Mouse (Mus musculus) urinary bladder, postnatal 10 days (tissue): ENCODE data around the gene Olfr606.
"Not testable (repeated sequence)": the region's sequence is repeated elsewhere in the genome, so short reads cannot be mapped to it uniquely, and the experiment has no call there.

Experiments
- DNase-seq: peaks from one replicate; pipeline ENCODE4 v3.0.0; 2022; ENCODE audit warnings: low spot score

Olfr606 gene

DNA sequence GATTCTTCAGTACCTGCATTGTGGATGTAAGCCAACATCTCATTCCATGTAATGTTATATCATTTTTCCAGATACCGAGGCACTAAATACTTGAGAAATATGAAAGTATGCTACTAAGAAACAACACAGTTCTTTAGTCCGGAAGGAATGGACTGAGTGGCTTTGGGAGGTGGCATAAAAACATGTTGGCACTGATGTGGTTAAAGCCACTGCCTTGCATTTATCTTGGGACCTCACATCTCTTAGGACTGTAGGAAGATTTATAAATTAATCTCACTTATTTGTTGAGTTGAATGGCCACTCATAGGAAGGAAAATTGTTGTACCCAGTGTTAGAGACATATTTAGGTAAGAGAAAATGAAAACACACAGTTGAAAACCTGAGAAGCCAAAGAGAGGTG is at the start of gene Olfr606:
Gene Olfr606, plus strand, starts transcription at position 301 of the 400 bp plus-strand sequence.
- no peak for DNase-seq

DNA sequence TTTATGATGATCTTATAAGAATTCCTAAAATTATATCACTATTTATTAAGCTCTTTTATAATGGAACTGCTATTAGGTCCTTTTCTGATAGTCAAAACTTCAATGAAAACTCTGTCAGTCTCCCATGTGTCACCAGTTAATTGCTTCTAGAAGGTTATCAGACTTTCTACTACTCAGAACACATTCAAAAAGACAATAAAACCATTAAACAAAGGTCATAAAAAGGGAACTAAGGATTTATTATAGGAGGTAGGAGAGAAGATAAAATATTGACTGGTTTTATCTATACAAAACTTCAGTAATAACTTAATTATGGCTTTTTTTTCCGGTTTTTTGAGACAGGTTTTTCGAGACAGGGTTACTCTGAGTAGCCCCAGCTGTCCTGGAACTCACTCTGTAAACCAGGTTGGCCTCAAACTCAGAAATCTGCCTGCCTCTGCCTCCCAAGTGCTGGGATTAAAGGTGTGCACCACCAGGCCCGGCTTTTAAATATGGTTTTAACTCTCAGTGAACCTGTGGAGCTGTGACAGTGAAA is 42.3 kb upstream of the Olfr606 start:
- DNase-seq = not testable (repeated sequence)

DNA sequence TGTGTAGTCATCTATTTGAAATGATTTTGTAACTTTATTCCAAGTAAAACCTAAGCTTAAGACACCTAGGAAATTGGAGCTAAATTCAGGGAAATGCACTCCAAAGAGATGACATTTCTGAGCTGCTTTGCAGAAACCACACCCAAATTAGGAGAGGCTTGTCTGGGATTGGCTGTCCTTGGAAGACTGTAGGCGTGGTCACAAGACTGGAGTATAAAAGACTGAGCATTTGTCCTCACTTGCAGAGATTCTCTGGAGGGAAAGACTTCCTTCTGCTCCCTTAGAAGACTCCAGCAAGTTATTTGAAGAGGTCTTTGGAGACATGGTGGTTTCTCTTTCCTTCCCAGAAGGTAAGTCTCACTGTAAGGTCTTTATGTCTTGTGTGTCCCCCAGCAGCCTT is 34.1 kb upstream of the Olfr606 start, which contains the start of gene Usp17lc:
Gene Usp17lc, plus strand, starts transcription at position 301 of the 400 bp plus-strand sequence.
- not testable (repeated sequence) for DNase-seq

DNA sequence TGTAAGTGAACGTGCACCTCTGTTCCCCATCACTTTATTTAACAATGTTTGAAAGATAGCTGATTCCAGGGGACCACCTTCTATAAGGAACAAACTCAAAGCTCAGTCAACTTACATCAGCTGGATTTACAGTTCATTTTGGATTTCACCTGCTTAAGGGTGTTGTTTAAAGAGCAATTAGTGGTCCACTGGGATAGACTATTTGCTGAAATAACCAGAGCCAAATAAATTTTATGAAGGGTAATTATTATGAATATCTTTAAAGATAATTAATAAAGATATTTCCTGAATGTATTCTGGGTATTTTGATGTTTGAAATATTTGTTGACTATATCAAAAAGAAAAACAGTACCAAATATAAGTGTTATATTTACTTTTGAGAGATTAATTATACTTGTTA is 3.5 kb upstream of the Olfr606 start, which contains the start of gene Olfr605:
Gene Olfr605, minus strand, starts transcription at position 101 of the 400 bp plus-strand sequence.
- DNase-seq = no peak

DNA sequence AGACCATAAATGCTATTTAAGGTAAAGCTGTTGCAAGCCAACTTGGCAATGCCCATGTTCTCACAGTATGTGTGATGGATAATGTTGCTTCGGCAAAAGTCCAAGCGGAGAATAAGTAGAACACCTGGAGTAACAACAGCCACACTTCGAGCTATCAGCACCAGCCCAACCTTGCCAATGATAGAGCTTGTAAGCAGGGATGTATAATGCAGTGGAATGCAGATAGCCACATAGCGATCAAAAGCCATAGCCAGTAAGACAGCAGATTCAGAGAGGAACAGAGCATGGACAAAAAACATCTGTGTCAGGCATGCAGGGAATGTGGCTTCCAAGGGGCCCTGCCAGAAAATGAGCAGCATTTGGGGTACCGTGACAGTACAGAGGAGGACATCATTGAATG is 11.7 kb downstream of the Olfr606 start:
- no peak for DNase-seq

DNA sequence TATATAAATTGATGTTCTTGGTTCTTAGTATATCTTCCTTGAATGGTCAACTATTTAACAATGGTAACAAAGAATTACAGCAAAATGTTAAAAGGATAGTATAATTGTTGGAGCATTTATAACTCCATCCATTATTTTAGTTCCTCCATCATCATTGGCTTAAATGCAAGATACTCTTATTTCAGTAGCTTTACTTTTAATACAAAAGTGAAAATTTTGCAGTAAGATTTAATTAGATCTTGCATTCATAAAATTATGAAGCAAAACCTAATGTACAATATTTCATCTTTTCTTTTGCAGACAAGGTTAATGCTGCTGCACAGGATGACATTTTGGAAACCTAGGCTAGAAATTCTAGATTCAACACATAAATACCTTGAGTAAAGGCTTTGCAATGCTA is 20.7 kb downstream of the Olfr606 start, which contains the start of gene Olfr608:
Gene Olfr608, plus strand, starts transcription at position 301 of the 400 bp plus-strand sequence.
- DNase-seq = no peak

DNA sequence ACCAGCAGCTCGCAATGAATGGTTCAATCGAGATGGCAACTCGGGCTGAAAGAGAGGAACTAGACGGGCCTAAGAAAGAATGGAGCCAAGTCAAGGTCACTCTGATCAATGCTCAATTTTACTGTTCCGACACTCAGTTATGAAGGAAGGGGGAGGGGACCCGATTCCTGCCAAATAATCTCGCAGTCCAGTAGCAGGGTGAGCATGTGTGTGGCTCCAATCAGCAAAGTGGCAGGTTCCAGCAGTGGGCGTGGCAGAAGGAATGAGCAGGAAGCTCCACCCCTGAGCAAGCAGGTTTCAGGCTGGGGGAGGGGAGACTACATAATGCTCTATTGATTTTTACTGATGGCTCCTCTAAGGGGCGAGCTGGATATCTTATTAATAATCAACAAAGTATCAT is 28.3 kb downstream of the Olfr606 start:
- not testable (repeated sequence) for DNase-seq

DNA sequence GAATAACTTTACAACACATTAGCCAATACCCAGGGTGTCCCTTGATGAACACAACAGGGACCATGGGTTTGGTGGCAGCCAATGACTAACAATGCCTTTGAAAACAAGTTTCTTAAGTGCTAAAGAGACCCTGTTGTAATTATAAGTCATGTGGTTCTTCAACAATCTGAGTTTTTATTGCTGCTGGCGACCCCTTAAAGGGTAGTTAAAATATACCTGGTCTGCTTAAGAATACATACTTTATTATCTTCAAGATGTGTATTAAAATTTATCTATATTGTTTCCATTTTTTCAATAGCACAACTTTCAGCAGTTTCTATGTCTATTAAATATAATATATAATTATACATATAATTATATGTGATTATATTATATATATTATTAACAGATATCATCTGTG is 49.1 kb downstream of the Olfr606 start, which contains the start of gene Olfr609:
Gene Olfr609, minus strand, starts transcription at position 101 of the 400 bp plus-strand sequence.
- no peak for DNase-seq
